Mouse (Mus musculus): ENCODE results near the gene Cpa2.

DNA sequence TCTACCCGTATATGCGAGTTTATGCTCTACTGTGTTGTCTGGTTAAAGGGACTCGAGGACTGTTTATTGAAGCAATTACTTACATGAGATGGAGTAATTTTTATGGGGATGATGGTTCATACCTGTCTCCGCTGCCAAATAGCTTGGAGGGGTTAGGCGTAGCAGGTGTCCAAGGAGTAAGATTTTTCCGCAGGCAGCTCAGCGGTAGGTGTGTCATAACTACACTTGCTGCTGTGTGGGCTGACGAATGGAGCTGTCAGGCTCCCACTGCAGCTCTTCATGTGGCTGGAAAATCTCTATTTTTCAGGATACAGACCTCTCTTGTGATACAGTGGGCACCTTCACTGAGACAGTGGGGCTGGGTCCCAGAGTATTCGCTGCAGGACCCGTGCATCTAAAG, 27.9 kb downstream of the Cpa2 start:
- TF ChIP-seq CTCF (IDR thresholded peaks at IDR 0.05), result no peak
- no peak for TF ChIP-seq EP300 (IDR thresholded peaks at IDR 0.05)

All from lung, postnatal 0 days (tissue).